Mouse (Mus musculus) myocyte (in vitro differentiated cells): ENCODE data around the gene Ern1.

Source experiments
- CEBPB ChIP-seq: IDR thresholded peaks from 2 replicates; pipeline ENCODE4 v1.6.1; 2011; ENCODE audit warnings: mild to moderate bottlenecking, moderate library complexity; ENCODE audit not compliant: poor library complexity, insufficient read depth, severe bottlenecking
- E2F4 ChIP-seq: IDR thresholded peaks from one replicate; pipeline ENCODE4 v1.6.1; 2011; ENCODE audit warnings: mild to moderate bottlenecking, control low read depth, moderate library complexity; ENCODE audit not compliant: insufficient read depth
- MAX ChIP-seq: IDR thresholded peaks from one replicate; pipeline ENCODE4 v1.6.1; 2011; ENCODE audit warnings: low read depth, mild to moderate bottlenecking, control low read depth
- MYOD1 ChIP-seq, 3 experiments: IDR thresholded peaks; one replicate each; pipeline ENCODE4 v1.6.1; 2011; ENCODE audit warnings: control low read depth in 2 of 3, low read depth in 2 of 3, mild to moderate bottlenecking in 2 of 3, moderate library complexity in 1 of 3; ENCODE audit not compliant: insufficient read length in 2 of 3, control insufficient read depth in 1 of 3
- MYOG ChIP-seq, 3 experiments: IDR thresholded peaks; one replicate each; pipeline ENCODE4 v1.6.1; 2011; ENCODE audit warnings: control low read depth in 2 of 3, low read depth in 2 of 3, mild to moderate bottlenecking in 2 of 3; ENCODE audit not compliant: insufficient read length in 2 of 3, control insufficient read depth in 1 of 3, insufficient read depth in 1 of 3
- POLR2A ChIP-seq: IDR thresholded peaks from one replicate; pipeline ENCODE4 v1.6.1; 2011; ENCODE audit warnings: low read depth, mild to moderate bottlenecking, control low read depth, moderate library complexity; ENCODE audit not compliant: insufficient read length
- POLR2AphosphoS2 ChIP-seq: IDR thresholded peaks from one replicate; pipeline ENCODE4 v1.6.1; 2011; ENCODE audit warnings: low read depth, control low read depth; ENCODE audit not compliant: insufficient read length
- TCF12 ChIP-seq: IDR thresholded peaks from one replicate; pipeline ENCODE4 v1.6.1; 2011; ENCODE audit warnings: mild to moderate bottlenecking, control low read depth; ENCODE audit not compliant: poor library complexity, insufficient read depth, severe bottlenecking
- TCF3 ChIP-seq: IDR thresholded peaks from one replicate; pipeline ENCODE4 v1.6.1; 2011; ENCODE audit warnings: low read depth, control low read depth; ENCODE audit not compliant: insufficient read length
- USF1 ChIP-seq: IDR thresholded peaks from one replicate; pipeline ENCODE4 v1.6.1; 2011; ENCODE audit warnings: low read depth, mild to moderate bottlenecking, control low read depth, moderate library complexity

DNA sequence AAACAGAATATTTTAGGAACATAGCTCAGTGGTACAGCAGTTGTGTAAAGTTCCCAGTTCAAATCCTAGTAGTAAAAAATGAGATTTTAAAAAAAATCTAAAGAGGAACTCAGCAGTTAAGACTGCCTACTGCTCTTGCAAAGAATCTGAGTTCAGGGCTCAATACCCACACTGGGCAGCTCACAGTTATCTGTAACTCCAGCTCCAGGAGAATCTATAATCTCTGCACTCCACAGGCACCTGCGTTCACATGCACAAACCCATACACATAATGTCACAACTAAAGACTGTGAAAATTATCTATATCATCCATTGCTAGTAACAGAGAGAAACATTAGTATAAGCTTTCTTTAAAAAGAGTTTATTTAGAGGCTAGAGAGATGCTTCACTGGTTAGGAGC lies 27.0 kb downstream of the Ern1 start:
- TF ChIP-seq POLR2A (no peak), MYOG (IDR thresholded peaks at IDR 0.05; ENCODE audit: control insufficient read depth in 1 of 3, insufficient read depth in 1 of 3, insufficient read length in 2 of 3, low read depth in 2 of 3) (no peak), MYOD1 (IDR thresholded peaks at IDR 0.05; ENCODE audit: control insufficient read depth in 1 of 3, insufficient read length in 2 of 3, low read depth in 2 of 3) (no peak), TCF3 (no peak), USF1 (no peak), E2F4 (no peak), POLR2AphosphoS2 (no peak), TCF12 (no peak), MAX (no peak), CEBPB (no peak)
